Mouse (Mus musculus): Measurements from ENCODE around the gene Olfr106-ps. TPM values are rescaled to one million over a fixed set of nuclear protein-coding genes. Genes with fewer than 3 reads are reported as not detected.

The Olfr106-ps gene
- total RNA-seq (2021): not detected
- long read RNA-seq, experiment 1: 0 reads
- long read RNA-seq, experiment 2: 0 reads

DNA sequence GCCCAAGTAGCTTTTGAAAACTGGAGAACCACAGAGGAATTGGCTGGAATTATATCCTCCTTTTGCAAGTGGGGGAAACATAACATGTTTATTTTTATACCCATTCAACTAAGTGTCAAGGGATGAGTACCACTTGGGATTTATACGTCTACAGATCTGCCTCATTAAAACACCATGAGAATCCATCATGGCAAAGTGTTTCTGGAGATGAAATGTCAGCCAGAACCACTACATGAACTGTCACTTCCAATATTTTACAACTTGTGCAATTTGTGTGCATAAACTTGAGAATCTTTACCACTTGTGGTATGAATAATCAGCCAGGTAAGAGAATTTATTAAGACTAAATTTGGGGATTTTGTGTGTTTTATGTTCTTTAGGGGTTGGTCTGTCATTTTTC lies at the start of gene Olfr106-ps:
Gene Olfr106-ps, plus strand, starts transcription at position 301 of the 400 bp plus-strand sequence.
- intact Hi-C loops (cut with DNase I): no loop called here
- DNase-seq (ENCODE audit: low spot score in 2 of 2): no peak

DNA sequence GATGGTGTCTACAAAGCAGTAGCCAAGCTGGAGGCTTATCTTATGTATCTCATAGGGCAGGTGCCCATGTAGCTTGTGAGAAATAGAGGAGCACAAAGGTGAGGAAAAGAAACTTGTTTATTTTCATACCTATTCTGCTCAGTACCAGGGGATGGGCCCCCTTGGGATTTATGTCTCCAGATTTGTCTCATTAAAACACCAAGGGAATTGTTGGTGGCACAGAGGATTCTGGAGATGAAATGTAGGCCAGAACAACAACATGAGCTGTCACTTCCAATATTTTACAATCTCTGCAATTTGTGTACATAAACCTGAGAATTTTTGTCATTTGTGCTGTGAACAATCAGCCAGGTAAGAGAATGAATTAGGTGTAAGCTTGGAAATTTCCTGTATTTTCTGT lies 30.9 kb upstream of the Olfr106-ps start, which contains the start of gene Olfr104-ps:
Gene Olfr104-ps, plus strand, starts transcription at position 301 of the 400 bp plus-strand sequence.
- intact Hi-C loops (cut with DNase I): no loop called here
- DNase-seq (ENCODE audit: low spot score in 2 of 2): no peak

DNA sequence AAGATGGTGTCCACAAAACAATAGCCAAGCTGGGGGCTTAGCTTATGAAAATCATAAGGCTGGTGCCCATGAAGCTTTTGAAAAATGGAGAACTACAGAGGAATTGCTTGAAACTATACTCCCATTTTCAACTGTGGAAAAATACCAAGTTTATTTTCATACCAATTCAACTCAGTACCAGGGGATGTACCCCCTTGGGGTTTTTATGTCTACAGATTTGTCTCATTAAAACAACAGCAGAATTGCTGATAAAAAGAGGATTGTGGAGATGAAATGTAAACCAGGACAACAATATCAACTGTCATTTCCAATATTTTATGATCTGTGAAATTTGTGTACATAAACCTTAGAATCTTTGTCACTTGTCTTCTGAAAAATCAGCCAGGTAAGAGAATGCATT lies 11.5 kb upstream of the Olfr106-ps start, which contains the start of gene Olfr105-ps:
Gene Olfr105-ps, plus strand, starts transcription at position 301 of the 400 bp plus-strand sequence.
- intact Hi-C loops (cut with DNase I): no loop called here
- no peak for DNase-seq (ENCODE audit: low spot score in 2 of 2)

DNA sequence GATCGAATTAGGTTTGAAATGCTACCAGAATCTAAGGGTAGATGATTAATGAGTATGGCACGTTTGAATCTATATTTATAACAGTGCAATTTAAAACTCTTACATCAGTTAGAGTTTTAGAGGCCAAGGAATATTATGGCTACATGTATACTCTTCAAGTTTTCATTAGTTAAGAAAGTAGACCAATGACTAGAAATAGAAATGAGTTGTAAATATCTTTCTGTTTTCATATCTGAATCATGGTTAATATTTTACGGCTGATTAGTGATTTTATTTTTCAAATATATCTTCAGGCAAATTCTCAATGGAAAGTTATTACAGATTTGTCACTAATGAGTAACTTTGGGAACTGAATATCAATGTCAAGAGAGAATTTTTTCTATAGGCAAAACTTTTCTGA lies 8.7 kb downstream of the Olfr106-ps start, which contains the start of gene Olfr107:
Gene Olfr107, plus strand, starts transcription at position 301 of the 400 bp plus-strand sequence.
- DNase-seq (ENCODE audit: low spot score in 2 of 2): no peak
- intact Hi-C loops (cut with DNase I): no loop called here

DNA sequence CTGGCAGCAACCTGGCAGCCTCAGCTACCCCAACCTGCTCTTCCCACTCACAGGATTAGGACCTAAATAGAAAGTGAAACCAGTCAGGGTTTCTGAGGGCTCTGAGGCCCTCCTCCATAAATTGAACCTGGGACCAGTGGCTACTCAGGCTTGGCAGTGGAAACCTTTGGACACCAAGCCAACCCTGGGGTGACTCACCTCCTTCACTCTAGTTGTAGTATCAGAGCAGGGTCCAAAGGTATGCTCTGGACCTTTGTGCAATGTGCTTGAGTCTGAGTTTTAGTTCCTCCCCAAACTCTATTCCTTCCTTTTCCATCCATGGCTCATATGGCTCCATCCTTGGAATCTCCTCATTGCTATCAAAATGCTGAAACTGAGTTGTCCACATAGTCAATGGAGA lies 23.2 kb downstream of the Olfr106-ps start:
- no peak for DNase-seq (ENCODE audit: low spot score in 2 of 2)
- intact Hi-C loops (cut with DNase I): no loop called here

DNA sequence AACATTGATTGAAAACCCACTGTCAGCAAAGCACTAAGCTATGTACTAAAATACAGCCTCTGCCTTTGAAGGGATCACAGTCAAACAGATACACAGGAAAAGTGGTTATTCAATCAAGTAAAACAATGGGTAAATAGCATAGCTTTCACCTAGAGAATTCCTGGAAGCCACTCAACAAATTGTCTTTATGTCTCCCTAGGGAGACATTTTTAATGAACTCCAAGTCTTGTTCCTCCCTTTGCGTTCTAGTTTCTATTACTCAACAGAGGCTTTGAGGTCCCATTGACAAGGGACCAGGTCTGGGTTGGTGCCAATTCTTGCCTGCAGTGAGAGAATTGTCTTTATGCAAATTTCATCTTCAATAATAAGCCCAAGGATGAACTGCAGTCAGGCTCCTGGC lies 55.0 kb downstream of the Olfr106-ps start, which contains the start of gene Olfr108:
Gene Olfr108, plus strand, starts transcription at position 301 of the 400 bp plus-strand sequence.
- DNase-seq (ENCODE audit: low spot score in 2 of 2): no peak
- intact Hi-C loops (cut with DNase I): no loop called here

Other genes starting within 250 kb of the Olfr106-ps start
- gene Olfr93, start 228.9 kb upstream of the Olfr106-ps start, total RNA-seq (2021): not detected
- gene Ubd, start 196.5 kb upstream of the Olfr106-ps start, total RNA-seq (2021): not detected
- not detected for gene Olfr94, start 189.4 kb upstream of the Olfr106-ps start, total RNA-seq (2021)
- gene Olfr95, start 177.3 kb upstream of the Olfr106-ps start, total RNA-seq (2021): not detected
- gene Olfr96, start 170.2 kb upstream of the Olfr106-ps start, total RNA-seq (2021): not detected
- not detected for gene Olfr97, start 153.1 kb upstream of the Olfr106-ps start, total RNA-seq (2021)
- gene Olfr98, start 126.6 kb upstream of the Olfr106-ps start, total RNA-seq (2021): not detected
- gene H2-M3, start 120.2 kb upstream of the Olfr106-ps start, total RNA-seq (2021): 1 to 10 TPM; 2.7 to 4.1 TPM
- gene Olfr99, start 106.9 kb upstream of the Olfr106-ps start, total RNA-seq (2021): not detected
- gene Olfr101, start 86.1 kb upstream of the Olfr106-ps start, total RNA-seq (2021): not detected
- not detected for gene Olfr102, start 73.3 kb upstream of the Olfr106-ps start, total RNA-seq (2021)
- gene Olfr103, start 50.7 kb upstream of the Olfr106-ps start, total RNA-seq (2021): not detected
- not detected for gene Olfr104-ps, start 30.8 kb upstream of the Olfr106-ps start, total RNA-seq (2021)
- not detected for gene Olfr105-ps, start 11.4 kb upstream of the Olfr106-ps start, total RNA-seq (2021)
- not detected for gene Olfr107, start 8.8 kb downstream of the Olfr106-ps start, total RNA-seq (2021)
- not detected for gene Olfr108, start 55.1 kb downstream of the Olfr106-ps start, total RNA-seq (2021)
- not detected for gene Olfr109, start 68.5 kb downstream of the Olfr106-ps start, total RNA-seq (2021)
- not detected for gene H2-M2, start 93.2 kb downstream of the Olfr106-ps start, total RNA-seq (2021)
- gene Olfr110, start 102.1 kb downstream of the Olfr106-ps start, total RNA-seq (2021): not detected
- not detected for gene Olfr111, start 117.6 kb downstream of the Olfr106-ps start, total RNA-seq (2021)
- not detected for gene Olfr112, start 179.1 kb downstream of the Olfr106-ps start, total RNA-seq (2021)
- gene Olfr113, start 187.3 kb downstream of the Olfr106-ps start, total RNA-seq (2021): not detected
- gene Olfr114, start 202.3 kb downstream of the Olfr106-ps start, total RNA-seq (2021): not detected
- not detected for gene Olfr115, start 236.7 kb downstream of the Olfr106-ps start, total RNA-seq (2021)
- not detected for gene Olfr116, start 236.8 kb downstream of the Olfr106-ps start, total RNA-seq (2021)